Mouse (Mus musculus): ENCODE data around the gene Gm15446. TPM values are rescaled to one million over a fixed set of nuclear protein-coding genes. Genes with fewer than 3 reads are reported as not detected.
A peak's percentile ranks its signal among the peaks of the same experiment; 100 is the strongest.
"Not testable (repeated sequence)": the region's sequence is repeated elsewhere in the genome, so short reads cannot be mapped to it uniquely, and the experiment has no call there.

Gene Gm15446
- polyA plus RNA-seq (2014; fragmentation: Nextera tagmentation; extraction: Ambion mirVana): 0.45 and 0.62 TPM in 2 replicates

DNA sequence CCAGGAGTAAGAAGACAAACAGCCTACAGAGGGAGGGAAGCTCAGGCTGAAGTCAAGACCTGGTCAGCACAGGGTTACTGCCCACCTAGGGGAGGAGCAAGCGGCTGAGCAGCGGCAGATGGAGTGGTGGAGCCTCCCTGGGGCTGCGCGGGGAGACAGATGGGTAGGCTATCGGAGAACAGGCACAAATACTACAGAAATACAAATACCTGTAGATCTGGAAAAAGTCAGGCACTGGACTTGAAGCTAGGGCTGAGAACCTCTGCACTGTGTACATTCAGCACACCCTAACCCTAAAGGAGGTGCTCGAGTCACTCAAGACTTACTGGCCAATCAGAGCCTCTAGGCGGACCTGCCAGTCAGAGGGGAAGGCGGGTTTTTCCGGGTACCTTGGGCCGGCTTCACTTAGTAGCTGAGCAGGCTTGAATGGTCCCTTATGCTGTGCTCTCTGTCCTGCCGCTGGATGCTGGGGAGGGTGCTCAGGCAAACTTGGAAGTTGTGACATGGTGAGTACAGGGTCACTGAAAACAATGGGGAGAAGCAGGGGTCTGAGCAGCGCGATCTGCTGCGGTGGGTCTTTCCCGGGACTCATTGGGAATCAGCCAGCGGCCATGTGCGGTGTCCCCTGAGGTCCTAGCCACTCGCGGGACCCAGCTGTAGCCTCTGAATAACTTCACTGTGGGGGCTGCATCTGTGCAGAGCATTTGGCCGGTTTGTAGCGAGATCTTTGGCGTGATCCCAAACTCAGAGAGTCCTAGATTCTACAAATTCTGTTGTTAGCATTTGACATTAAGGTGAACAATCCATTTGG, at the start of gene Gm15446:
Gm15446 (plus strand) TSS at position 140 of the 811 bp plus-strand sequence.
- DNase-seq (ENCODE audit: low spot score, missing footprints) (peak; percentile 97), ATAC-seq (ENCODE audit: low FRiP score) (peak; percentile 100)
- H3K9me3 ChIP-seq (ENCODE audit: control insufficient read depth, low read length); H3K27ac ChIP-seq (ENCODE audit: low read depth, low read length); H3K27me3 ChIP-seq (ENCODE audit: control insufficient read depth, insufficient read depth, low read length); H3K4me1 ChIP-seq (ENCODE audit: control insufficient read depth, insufficient read depth, low read length); H3K36me3 ChIP-seq (ENCODE audit: control insufficient read depth, insufficient read depth, low read length): not testable (repeated sequence)
- Histone ChIP-seq H3K9ac (ENCODE audit: low read length) (peak within 1 kb of the TSS; percentile 52), H3K4me2 (peak within 1 kb of the TSS; percentile 44), H3K4me3 (ENCODE audit: low read depth, low read length) (peak within 1 kb of the TSS; percentile 44)
- under 1% methylated on average over 22 of the region's 22 CpGs for WGBS

DNA sequence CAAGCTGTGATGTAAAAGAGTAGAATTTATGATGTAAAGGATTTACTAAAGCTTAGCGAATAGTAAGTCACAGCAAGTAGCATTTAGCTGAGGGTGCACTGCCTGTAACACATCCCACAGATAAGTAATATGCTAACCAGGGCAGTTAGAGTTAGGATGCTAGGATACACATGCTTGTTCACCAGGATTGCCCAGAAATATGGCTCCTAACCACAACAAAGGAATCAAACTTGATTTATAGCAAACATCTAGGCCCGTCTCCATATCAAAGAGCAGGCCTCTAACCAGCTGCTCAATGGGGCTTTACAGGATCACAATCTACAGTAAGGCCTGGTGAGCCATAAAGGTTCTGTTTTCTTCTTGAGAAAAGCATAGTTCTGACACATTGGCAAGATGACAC, 929 bp downstream of the Gm15446 start:
- 27% methylated on average over 2 of the region's 2 CpGs for WGBS
- not testable (repeated sequence) for H3K36me3 ChIP-seq (ENCODE audit: control insufficient read depth, insufficient read depth, low read length); H3K9me3 ChIP-seq (ENCODE audit: control insufficient read depth, low read length); H3K4me1 ChIP-seq (ENCODE audit: control insufficient read depth, insufficient read depth, low read length); H3K27me3 ChIP-seq (ENCODE audit: control insufficient read depth, insufficient read depth, low read length); ATAC-seq (ENCODE audit: low FRiP score); H3K27ac ChIP-seq (ENCODE audit: low read depth, low read length)
- H3K4me2 ChIP-seq: peak overlapping the region; percentile 44
- H3K9ac ChIP-seq (ENCODE audit: low read length): peak overlapping the region; percentile 52
- DNase-seq (ENCODE audit: low spot score, missing footprints): peak; percentile 81
- H3K4me3 ChIP-seq (ENCODE audit: low read depth, low read length): peak overlapping the region; percentile 44

DNA sequence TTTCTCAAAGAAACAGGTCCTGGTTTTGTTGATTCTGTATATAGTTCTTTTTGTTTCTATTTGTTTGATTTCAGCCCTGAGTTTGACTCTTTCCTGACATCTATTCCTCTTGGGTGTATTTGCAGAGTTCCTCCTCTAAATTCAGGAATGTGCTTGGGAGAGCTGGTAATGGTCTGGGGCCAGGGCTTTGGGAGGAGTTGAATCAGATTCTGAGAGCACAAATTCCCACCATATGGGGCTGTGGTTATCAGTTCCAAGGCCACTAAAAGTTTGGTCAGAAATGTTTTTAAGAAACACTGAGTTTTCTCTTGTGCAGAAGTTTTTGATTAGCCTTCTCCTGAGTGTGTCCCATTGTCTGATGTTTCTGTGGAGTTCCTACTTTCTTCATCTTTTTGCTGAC, 1.7 kb downstream of the Gm15446 start:
- Histone ChIP-seq H3K9me3 (ENCODE audit: control insufficient read depth, low read length) (no peaks in the 10 kb centered on the region), H3K9ac (ENCODE audit: low read length) (no peak overlapping the region), H3K4me1 (ENCODE audit: control insufficient read depth, insufficient read depth, low read length) (peaks cover 4% of the 10 kb centered on the region; the same call in 1 of the 2 replicates), H3K4me3 (ENCODE audit: low read depth, low read length) (no peak overlapping the region), H3K27me3 (ENCODE audit: control insufficient read depth, insufficient read depth, low read length) (no peaks in the 10 kb centered on the region), H3K36me3 (ENCODE audit: control insufficient read depth, insufficient read depth, low read length) (0 out of 2 replicates have a peak, but pooled peaks cover 2% of the 10 kb centered on the region), H3K4me2 (no peak overlapping the region), H3K27ac (ENCODE audit: low read depth, low read length) (no peak overlapping the region)
- DNase-seq (ENCODE audit: low spot score, missing footprints) (no peak), ATAC-seq (ENCODE audit: low FRiP score) (no peak)

DNA sequence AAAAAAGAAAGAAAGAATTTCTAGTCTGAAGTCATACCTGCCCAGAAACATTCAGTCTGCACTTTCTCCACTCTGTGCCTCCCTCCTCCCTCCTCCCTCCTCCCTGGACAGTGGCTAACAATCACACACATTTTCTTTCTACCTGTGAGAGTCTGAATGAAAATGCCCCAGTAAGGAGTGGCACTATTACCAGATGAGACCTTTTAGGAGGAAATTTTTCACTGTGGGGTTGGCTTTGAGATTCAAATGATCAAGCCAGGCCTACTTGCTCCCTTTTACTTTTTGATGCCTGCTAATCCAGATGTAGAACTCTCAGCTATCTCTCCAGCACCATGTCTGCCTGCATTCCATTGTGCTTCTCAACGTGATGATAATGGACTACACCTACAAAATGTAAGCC, 27.1 kb downstream of the Gm15446 start:
- ATAC-seq (ENCODE audit: low FRiP score) (no peak), DNase-seq (ENCODE audit: low spot score, missing footprints) (no peak)
- H3K4me3 ChIP-seq (ENCODE audit: low read depth, low read length): no peak overlapping the region
- no CpG with 5 or more reads among the region's 1 CpGs for WGBS
- H3K9ac ChIP-seq (ENCODE audit: low read length): no peak overlapping the region
- no peaks in the 10 kb centered on the region for H3K36me3 ChIP-seq (ENCODE audit: control insufficient read depth, insufficient read depth, low read length)
- H3K4me2 ChIP-seq: no peak overlapping the region
- H3K4me1 ChIP-seq (ENCODE audit: control insufficient read depth, insufficient read depth, low read length): no peaks in the 10 kb centered on the region
- H3K27ac ChIP-seq (ENCODE audit: low read depth, low read length): no peak overlapping the region
- no peaks in the 10 kb centered on the region for H3K27me3 ChIP-seq (ENCODE audit: control insufficient read depth, insufficient read depth, low read length)
- H3K9me3 ChIP-seq (ENCODE audit: control insufficient read depth, low read length): no peaks in the 10 kb centered on the region

GRCm38 (mm10) chr5:109980743-109981142, 57.5 kb downstream of the Gm15446 start:
- H3K27ac ChIP-seq (ENCODE audit: low read depth, low read length); H3K27me3 ChIP-seq (ENCODE audit: control insufficient read depth, insufficient read depth, low read length); ATAC-seq (ENCODE audit: low FRiP score); H3K9me3 ChIP-seq (ENCODE audit: control insufficient read depth, low read length); DNase-seq (ENCODE audit: low spot score, missing footprints); H3K9ac ChIP-seq (ENCODE audit: low read length); H3K4me1 ChIP-seq (ENCODE audit: control insufficient read depth, insufficient read depth, low read length); H3K4me3 ChIP-seq (ENCODE audit: low read depth, low read length); H3K36me3 ChIP-seq (ENCODE audit: control insufficient read depth, insufficient read depth, low read length); H3K4me2 ChIP-seq: not testable (repeated sequence)
- no CpG with 5 or more reads among the region's 2 CpGs for WGBS

Other genes starting within 250 kb of the Gm15446 start
- gene 5430403G16Rik, start 232.4 kb upstream of the Gm15446 start, polyA plus RNA-seq (2014; fragmentation: Nextera tagmentation; extraction: Ambion mirVana): 2.1 and 2.3 TPM in 2 replicates
- 7.5 and 10.8 TPM in 2 replicates for gene 4930522L14Rik, start 171.5 kb upstream of the Gm15446 start, polyA plus RNA-seq (2014; fragmentation: Nextera tagmentation; extraction: Ambion mirVana)
- 21.6 and 22.0 TPM in 2 replicates for gene Zfp932, start 73.1 kb downstream of the Gm15446 start, polyA plus RNA-seq (2014; fragmentation: Nextera tagmentation; extraction: Ambion mirVana)
- 5.2 and 8.2 TPM in 2 replicates for gene Gm17655, start 149.1 kb downstream of the Gm15446 start, polyA plus RNA-seq (2014; fragmentation: Nextera tagmentation; extraction: Ambion mirVana)
- gene Gm35315, start 171.0 kb downstream of the Gm15446 start, polyA plus RNA-seq (2014; fragmentation: Nextera tagmentation; extraction: Ambion mirVana): 0.46 and 0.74 TPM in 2 replicates
- gene Plcxd1, start 176.6 kb downstream of the Gm15446 start, polyA plus RNA-seq (2014; fragmentation: Nextera tagmentation; extraction: Ambion mirVana): 0.28 and 0.41 TPM in 2 replicates
- 23.9 and 24.7 TPM in 2 replicates for gene Gtpbp6, start 184.8 kb downstream of the Gm15446 start, polyA plus RNA-seq (2014; fragmentation: Nextera tagmentation; extraction: Ambion mirVana)
- 5.8 and 6.4 TPM in 2 replicates for gene Zfp605, start 186.7 kb downstream of the Gm15446 start, polyA plus RNA-seq (2014; fragmentation: Nextera tagmentation; extraction: Ambion mirVana)
- gene Chfr, start 212.4 kb downstream of the Gm15446 start, polyA plus RNA-seq (2014; fragmentation: Nextera tagmentation; extraction: Ambion mirVana): 74.2 and 84.5 TPM in 2 replicates

Measured in midbrain, embryonic 11.5 days (tissue).